Mouse (Mus musculus): ENCODE results near the gene Dph1.

GRCm38 (mm10) chr11:75203926-75204325 lies 12.9 kb upstream of the Dph1 start:
- TF ChIP-seq CTCF (IDR thresholded peaks at IDR 0.05; ENCODE audit: insufficient read depth, low read length), result no peak
- TF ChIP-seq POLR2A (IDR thresholded peaks at IDR 0.05; ENCODE audit: borderline replicate concordance, extremely low read depth, low read depth, low read length), result no peak
